ENCODE assay signal across 8 mouse cellular contexts in genomic region chr15:102296368-102297006, GRCm38 (mm10). TPM values are rescaled to one million over a fixed set of nuclear protein-coding genes. Genes with fewer than 3 reads are reported as not detected.
DNase-seq lines count a peak whose midpoint lies in the region; ATAC-seq lines count a peak whose summit lies in the region.

No protein-coding gene starts in this region.

- no peaks in the 10 kb centered on the region for H3K27me3 ChIP-seq in heart, embryonic 16.5 days (ENCODE audit: control insufficient read depth, insufficient read depth, low read length)
- H3K27me3 ChIP-seq in hindbrain, embryonic 12.5 days: no peaks in the 10 kb centered on the region
- H3K27me3 ChIP-seq in midbrain, embryonic 12.5 days: no peaks in the 10 kb centered on the region

- H3K36me3 ChIP-seq in heart, embryonic 16.5 days (ENCODE audit: control insufficient read depth, insufficient read depth): peaks cover 18% of the 10 kb centered on the region
- H3K36me3 ChIP-seq in hindbrain, embryonic 12.5 days: peaks cover 24% of the 10 kb centered on the region
- H3K36me3 ChIP-seq in midbrain, embryonic 12.5 days: peaks cover 34% of the 10 kb centered on the region

- DNase-seq in heart, adult 18-20 months: no peak
- peak; percentile 61 for DNase-seq in MEL-GATA-1-ER (ENCODE audit: extremely low read depth, low read depth)
- no peak for DNase-seq in retina, postnatal 1 day
- DNase-seq in right cerebral cortex, postnatal 4 days: no peak
- DNase-seq in adrenal gland, postnatal 14 days: no peak

- 4% methylated on average over 24 of the region's 24 CpGs for WGBS in heart, embryonic 16.5 days
- WGBS in hindbrain, embryonic 12.5 days: 5% methylated on average over 24 of the region's 24 CpGs
- 5% methylated on average over 24 of the region's 24 CpGs for WGBS in midbrain, embryonic 12.5 days

- H3K4me3 ChIP-seq in heart, embryonic 16.5 days (ENCODE audit: low read length): peak overlapping the region; percentile 84
- H3K4me3 ChIP-seq in hindbrain, embryonic 12.5 days: peak overlapping the region; percentile 66
- peak overlapping the region; percentile 67 for H3K4me3 ChIP-seq in midbrain, embryonic 12.5 days

- H3K27ac ChIP-seq in heart, embryonic 16.5 days (ENCODE audit: low read length): no peak overlapping the region
- no peak overlapping the region for H3K27ac ChIP-seq in hindbrain, embryonic 12.5 days
- no peak overlapping the region; the same call in 1 of the 2 replicates for H3K27ac ChIP-seq in midbrain, embryonic 12.5 days (replicated peaks)

- H3K9me3 ChIP-seq in heart, embryonic 16.5 days (replicated peaks; ENCODE audit: control insufficient read depth, low read length): no peaks in the 10 kb centered on the region
- no peaks in the 10 kb centered on the region for H3K9me3 ChIP-seq in hindbrain, embryonic 12.5 days (replicated peaks)
- no peaks in the 10 kb centered on the region for H3K9me3 ChIP-seq in midbrain, embryonic 12.5 days

- H3K4me1 ChIP-seq in heart, embryonic 16.5 days (ENCODE audit: control insufficient read depth, insufficient read depth, low read length): peaks cover 9% of the 10 kb centered on the region
- H3K4me1 ChIP-seq in hindbrain, embryonic 12.5 days: peaks cover 10% of the 10 kb centered on the region
- peaks cover 11% of the 10 kb centered on the region for H3K4me1 ChIP-seq in midbrain, embryonic 12.5 days

- ATAC-seq in heart, embryonic 16.5 days (replicated peaks; ENCODE audit: extremely low read depth, insufficient read depth, low FRiP score): 0 out of 2 replicates have a peak, but pooled peaks have one; percentile 11
- peak; percentile 76 for ATAC-seq in hindbrain, embryonic 12.5 days (ENCODE audit: low FRiP score)
- ATAC-seq in midbrain, embryonic 12.5 days (ENCODE audit: low FRiP score, low read depth): peak; percentile 75

- H3K9ac ChIP-seq in heart, embryonic 16.5 days (ENCODE audit: low read length): peak overlapping the region; percentile 79
- H3K9ac ChIP-seq in hindbrain, embryonic 12.5 days: peak overlapping the region; percentile 69
- peak overlapping the region; percentile 53 for H3K9ac ChIP-seq in midbrain, embryonic 12.5 days (replicated peaks)

- H3K4me2 ChIP-seq in heart, embryonic 16.5 days (ENCODE audit: low read depth, low read length): peak overlapping the region; percentile 95
- peak overlapping the region; percentile 93 for H3K4me2 ChIP-seq in hindbrain, embryonic 12.5 days (replicated peaks)
- H3K4me2 ChIP-seq in midbrain, embryonic 12.5 days (replicated peaks): peak overlapping the region; percentile 89

RNA-seq across cellular contexts. Expression of gene Espl1, which starts 0.4 kb away (rescaled TPM):
- 18.2 and 21.1 TPM in 2 replicates for polyA plus RNA-seq in heart, embryonic 16.5 days (2015; fragmentation: Nextera tagmentation; extraction: Ambion mirVana)
- under 1 TPM; 0.54 to 0.92 TPM for total RNA-seq in heart, adult 18-20 months (2021)
- polyA plus RNA-seq in hindbrain, embryonic 12.5 days (2016; fragmentation: Nextera tagmentation; extraction: Ambion mirVana): 26.7 and 27.3 TPM in 2 replicates
- 33.6 and 38.4 TPM in 2 replicates for polyA plus RNA-seq in midbrain, embryonic 12.5 days (2016; fragmentation: Nextera tagmentation; extraction: Ambion mirVana)
- total RNA-seq in adrenal gland, postnatal 14 days (2021): 6.6 and 10.7 TPM in 2 replicates

RNA-seq across cellular contexts. Expression of gene Mfsd5, which starts 17.2 kb away (rescaled TPM):
- 43.8 and 49.4 TPM in 2 replicates for polyA plus RNA-seq in heart, embryonic 16.5 days (2015; fragmentation: Nextera tagmentation; extraction: Ambion mirVana)
- total RNA-seq in heart, adult 18-20 months (2021): 10 to 100 TPM; 18.4 to 18.9 TPM
- 54.2 and 54.9 TPM in 2 replicates for polyA plus RNA-seq in hindbrain, embryonic 12.5 days (2016; fragmentation: Nextera tagmentation; extraction: Ambion mirVana)
- 51.9 and 57.7 TPM in 2 replicates for polyA plus RNA-seq in midbrain, embryonic 12.5 days (2016; fragmentation: Nextera tagmentation; extraction: Ambion mirVana)
- total RNA-seq in adrenal gland, postnatal 14 days (2021): 29.9 and 34.3 TPM in 2 replicates

RNA-seq across cellular contexts. Expression of gene Gm9918, which starts 26.1 kb away (rescaled TPM):
- polyA plus RNA-seq in heart, embryonic 16.5 days (2015; fragmentation: Nextera tagmentation; extraction: Ambion mirVana): 0.11 and 0.12 TPM in 2 replicates
- total RNA-seq in heart, adult 18-20 months (2021): not detected
- 0.30 and 0.49 TPM in 2 replicates for polyA plus RNA-seq in hindbrain, embryonic 12.5 days (2016; fragmentation: Nextera tagmentation; extraction: Ambion mirVana)
- 0.26 and 0.28 TPM in 2 replicates for polyA plus RNA-seq in midbrain, embryonic 12.5 days (2016; fragmentation: Nextera tagmentation; extraction: Ambion mirVana)
- not detected in 2 replicates for total RNA-seq in adrenal gland, postnatal 14 days (2021)

RNA-seq across cellular contexts. Expression of gene Pfdn5, which starts 29.4 kb away (rescaled TPM):
- 274 and 277 TPM in 2 replicates for polyA plus RNA-seq in heart, embryonic 16.5 days (2015; fragmentation: Nextera tagmentation; extraction: Ambion mirVana)
- 100 to 1,000 TPM; 340 to 348 TPM for total RNA-seq in heart, adult 18-20 months (2021)
- 331 and 402 TPM in 2 replicates for polyA plus RNA-seq in hindbrain, embryonic 12.5 days (2016; fragmentation: Nextera tagmentation; extraction: Ambion mirVana)
- polyA plus RNA-seq in midbrain, embryonic 12.5 days (2016; fragmentation: Nextera tagmentation; extraction: Ambion mirVana): 363 and 378 TPM in 2 replicates
- total RNA-seq in adrenal gland, postnatal 14 days (2021): 330 and 361 TPM in 2 replicates

RNA-seq across cellular contexts. Expression of gene Myg1, which starts 35.0 kb away (rescaled TPM):
- polyA plus RNA-seq in heart, embryonic 16.5 days (2015; fragmentation: Nextera tagmentation; extraction: Ambion mirVana): 56.6 and 67.9 TPM in 2 replicates
- 10 to 100 TPM; 25.0 to 26.0 TPM for total RNA-seq in heart, adult 18-20 months (2021)
- polyA plus RNA-seq in hindbrain, embryonic 12.5 days (2016; fragmentation: Nextera tagmentation; extraction: Ambion mirVana): 78.4 and 90.8 TPM in 2 replicates
- 96.1 and 108 TPM in 2 replicates for polyA plus RNA-seq in midbrain, embryonic 12.5 days (2016; fragmentation: Nextera tagmentation; extraction: Ambion mirVana)
- total RNA-seq in adrenal gland, postnatal 14 days (2021): 52.7 and 59.2 TPM in 2 replicates

Comparison
In these comparisons a context has a peak if more than half of its experiments do, and no peak if none do; other contexts are left out.
1. ATAC-seq: peak in every context shown above with its lines; median percentile 76 in hindbrain, embryonic 12.5 days; 75 in midbrain, embryonic 12.5 days; 11 in heart, embryonic 16.5 days.